Mouse (Mus musculus): Measurements from ENCODE around the gene Spns3.

DNA sequence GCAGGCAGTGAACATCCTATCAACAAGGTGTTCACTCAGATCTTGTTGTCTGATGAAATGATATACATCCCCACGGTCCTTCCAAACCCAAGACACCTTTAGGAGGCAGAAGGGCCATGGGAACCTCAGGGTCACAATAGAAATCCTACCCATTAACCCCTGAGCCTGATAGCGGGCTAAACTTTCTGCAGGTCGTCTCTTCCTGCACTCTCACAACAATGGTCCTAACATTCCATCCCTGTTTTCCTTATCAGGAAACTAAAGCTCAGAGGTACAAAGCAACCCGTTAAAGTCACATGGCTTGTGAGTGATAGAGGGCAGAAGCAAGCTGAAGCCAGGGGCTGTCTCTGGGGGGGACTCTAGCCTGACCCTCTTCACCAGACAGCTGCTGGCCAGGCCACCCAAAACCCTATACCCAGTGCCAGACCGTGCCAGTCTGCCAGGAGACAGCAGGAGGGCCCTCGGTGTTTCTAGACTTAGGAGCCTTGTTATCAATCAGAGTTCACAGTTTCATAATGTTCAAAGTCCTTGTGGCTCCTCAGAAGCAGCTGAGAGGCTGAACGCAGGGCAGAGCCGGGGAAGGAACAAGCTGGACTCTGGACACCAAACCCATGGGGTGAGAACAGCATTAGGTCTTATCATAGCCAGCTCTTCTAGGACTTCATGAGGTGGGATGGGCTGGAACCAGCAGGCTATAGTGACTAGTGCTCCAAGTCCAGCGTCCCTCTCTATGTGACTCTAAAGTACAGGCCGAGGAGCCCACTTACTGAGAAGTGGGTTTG lies 46.1 kb downstream of the Spns3 start:
- TF ChIP-seq CTCF (IDR thresholded peaks at IDR 0.05; ENCODE audit: low read depth, low read length) (no peak), POLR2A (IDR thresholded peaks at IDR 0.05; ENCODE audit: extremely low read depth, insufficient read depth, low read length) (no peak)
